Mouse (Mus musculus) ES-E14 (cell line): ENCODE measurements around the gene Lhpp. TPM values are rescaled to one million over a fixed set of nuclear protein-coding genes. Genes with fewer than 3 reads are reported as not detected.

ENCODE experiments used
- DNase-seq: peaks from one replicate; pipeline ENCODE4 v3.0.0-alpha.2; 2013; ENCODE audit warnings: low read depth, low spot score
- H3K27ac ChIP-seq: 2 replicates; pipeline ENCODE4 v1.5.1; 2012; ENCODE audit warnings: low read depth, mild to moderate bottlenecking, low read length, moderate library complexity, mixed read lengths; ENCODE audit not compliant: poor library complexity, insufficient read depth, severe bottlenecking
- H3K36me3 ChIP-seq: 2 replicates; pipeline ENCODE4 v1.6.1; 2012; ENCODE audit warnings: mild to moderate bottlenecking, low read length, moderate library complexity, mixed read lengths; ENCODE audit not compliant: control insufficient read depth, poor library complexity, insufficient read depth, severe bottlenecking
- H3K4me1 ChIP-seq, 2 experiments: fragments of 150-350 bp in 1 of 2; sonication (generic) in 1 of 2; 2 replicates each; pipeline ENCODE4 v1.6.1; 2012; ENCODE audit warnings: low read length in 2 of 2, mild to moderate bottlenecking in 1 of 2, mixed read lengths in 1 of 2; ENCODE audit not compliant: control insufficient read depth in 2 of 2, insufficient read depth in 2 of 2, poor library complexity in 1 of 2
- H3K4me3 ChIP-seq, 2 experiments: fragments of 150-350 bp in 1 of 2; sonication (generic) in 1 of 2; 2 replicates each; pipeline ENCODE4 v1.5.1; 2012; ENCODE audit warnings: low read length in 2 of 2, low read depth in 1 of 2, mild to moderate bottlenecking in 1 of 2, mixed read lengths in 1 of 2; ENCODE audit not compliant: insufficient read depth in 1 of 2, poor library complexity in 1 of 2, severe bottlenecking in 1 of 2
- H3K9ac ChIP-seq: 2 replicates; pipeline ENCODE4 v1.6.1; 2012; ENCODE audit warnings: low read depth, mild to moderate bottlenecking, low read length, mixed read lengths; ENCODE audit not compliant: poor library complexity, insufficient read depth, severe bottlenecking
- H3K9me3 ChIP-seq: fragments of 150-350 bp; sonication (generic); 2 replicates; pipeline ENCODE4 v1.6.1; 2012; ENCODE audit warnings: low read depth, mild to moderate bottlenecking, low read length; ENCODE audit not compliant: control insufficient read depth, insufficient read depth
- CHD2 ChIP-seq: IDR thresholded peaks from 2 replicates; pipeline ENCODE4 v1.6.1; 2014; ENCODE audit warnings: mild to moderate bottlenecking, low read depth, low read length, inconsistent platforms
- HCFC1 ChIP-seq: IDR thresholded peaks from 2 replicates; pipeline ENCODE4 v1.6.1; 2012; ENCODE audit warnings: low read length, inconsistent platforms, borderline replicate concordance; ENCODE audit not compliant: insufficient read depth
- MAFK ChIP-seq: IDR thresholded peaks from 2 replicates; pipeline ENCODE4 v1.6.1; 2014; ENCODE audit warnings: mild to moderate bottlenecking, low read depth, low read length, inconsistent platforms; ENCODE audit not compliant: insufficient read depth
- ZC3H11A ChIP-seq: IDR thresholded peaks from 2 replicates; pipeline ENCODE4 v1.6.1; 2012; ENCODE audit warnings: low read depth, mild to moderate bottlenecking, inconsistent platforms, low read length, borderline replicate concordance
- ZNF384 ChIP-seq: IDR thresholded peaks from 2 replicates; pipeline ENCODE4 v1.6.1; 2012; ENCODE audit warnings: low read depth, low read length, inconsistent platforms
- in situ Hi-C, 2 experiments: fragments of 600-800 bp; cut with MboI; formaldehyde crosslinking; loops; one replicate each; pipeline ENCODE4 v1.15.1; 2025; ENCODE audit warnings: low sequenced_read_pairs in 2 of 2, inconsistent platforms in 1 of 2; ENCODE audit not compliant: unreplicated experiment in 2 of 2
- total RNA-seq: library from RNA; depleted of rRNA; stranded (reverse); fragments of 300-350 nt; gene quantifications from 2 replicates; pipeline ENCODE4 v1.2.3, GENCODE M21; 2012

The Lhpp gene
- total RNA-seq, 1 experiment, result 11.9 TPM

DNA sequence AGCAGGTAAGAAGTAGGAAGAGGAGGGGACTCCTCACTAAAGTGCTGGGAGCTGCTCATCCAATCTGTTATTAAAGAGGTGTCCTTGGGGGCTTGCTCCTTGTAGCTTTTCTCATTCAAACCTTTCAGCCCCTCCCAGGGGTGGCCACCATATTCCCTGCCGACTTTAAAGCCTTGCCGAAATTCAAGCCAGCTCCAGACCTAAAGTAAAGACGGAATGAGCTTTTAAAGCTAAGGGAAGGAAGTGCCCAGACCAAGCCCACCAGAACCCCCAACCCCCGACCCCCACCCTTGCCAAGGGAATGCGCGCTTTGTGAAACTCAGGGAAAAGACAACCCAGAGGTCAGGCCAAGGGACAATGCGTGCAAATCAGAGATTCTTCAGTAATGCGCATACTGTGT, 9.5 kb upstream of the Lhpp start:
- peaks cover 3 to 5% of the 10 kb centered on the region in 2 experiments; a peak in 3 of 4 replicates for H3K4me1 ChIP-seq
- no peak for TF ChIP-seq CHD2
- TF ChIP-seq ZNF384, result no peak
- TF ChIP-seq ZC3H11A, result no peak
- TF ChIP-seq HCFC1, result no peak
- no peak for TF ChIP-seq MAFK
- H3K27ac ChIP-seq, result no peak overlapping the region
- H3K36me3 ChIP-seq, result no peaks in the 10 kb centered on the region
- in situ Hi-C loops, result no loop called here
- DNase-seq, result no peak
- H3K9me3 ChIP-seq, result no peaks in the 10 kb centered on the region
- H3K4me3 ChIP-seq, result no peak overlapping the region
- no peak overlapping the region for H3K9ac ChIP-seq

DNA sequence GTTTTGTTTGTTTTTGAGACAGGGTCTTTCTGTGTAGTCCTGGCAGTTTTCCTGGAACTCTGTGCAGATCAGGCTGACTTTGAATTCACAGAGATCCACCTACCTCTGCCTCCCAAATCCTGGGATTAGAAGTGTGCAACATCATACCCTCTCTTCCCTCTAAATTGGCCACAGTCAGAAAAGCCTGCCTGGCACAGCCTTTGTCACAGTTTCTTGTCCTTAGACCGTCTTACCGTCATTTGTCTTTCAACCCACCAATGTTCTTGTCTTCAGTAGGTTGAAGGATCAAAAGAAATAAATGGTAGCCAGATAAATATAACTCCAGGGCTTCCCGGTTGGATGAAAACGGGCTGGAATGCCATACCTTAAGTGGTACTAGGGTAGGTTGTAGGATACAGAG, 5.7 kb upstream of the Lhpp start:
- H3K4me3 ChIP-seq, result no peak overlapping the region
- no peak for TF ChIP-seq ZC3H11A
- no peak overlapping the region for H3K9ac ChIP-seq
- no peaks in the 10 kb centered on the region for H3K9me3 ChIP-seq
- H3K27ac ChIP-seq, result no peak overlapping the region
- H3K36me3 ChIP-seq, result no peaks in the 10 kb centered on the region
- H3K4me1 ChIP-seq, result peaks cover 2 to 5% of the 10 kb centered on the region in 2 experiments; a peak in 3 of 4 replicates
- in situ Hi-C loops, result no loop called here
- no peak for DNase-seq

DNA sequence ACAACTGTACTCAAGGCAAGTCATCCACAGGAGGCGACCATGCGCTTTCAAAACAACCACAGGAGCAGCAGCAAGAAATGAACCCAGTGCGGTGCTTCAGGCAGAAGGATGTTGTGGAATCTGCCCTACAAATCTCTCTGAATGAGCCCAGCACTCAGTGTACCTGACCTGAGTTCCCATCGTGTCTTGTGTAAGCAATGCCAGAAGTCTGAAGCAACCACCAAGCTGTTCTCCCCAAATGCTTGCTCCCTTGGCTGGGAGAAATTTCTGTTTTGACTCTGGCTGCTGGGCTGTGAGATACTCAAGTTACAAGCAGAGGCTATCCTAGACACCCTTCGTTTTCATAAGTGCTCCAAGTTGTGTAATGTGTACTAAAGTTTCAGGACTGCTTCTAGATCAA, 4.7 kb upstream of the Lhpp start:
- peaks cover 0 to 1% of the 10 kb centered on the region in 2 experiments; a peak in 1 of 4 replicates for H3K4me1 ChIP-seq
- in situ Hi-C loops, result no loop called here
- no peak for TF ChIP-seq ZNF384
- TF ChIP-seq CHD2, result no peak
- TF ChIP-seq ZC3H11A, result no peak

DNA sequence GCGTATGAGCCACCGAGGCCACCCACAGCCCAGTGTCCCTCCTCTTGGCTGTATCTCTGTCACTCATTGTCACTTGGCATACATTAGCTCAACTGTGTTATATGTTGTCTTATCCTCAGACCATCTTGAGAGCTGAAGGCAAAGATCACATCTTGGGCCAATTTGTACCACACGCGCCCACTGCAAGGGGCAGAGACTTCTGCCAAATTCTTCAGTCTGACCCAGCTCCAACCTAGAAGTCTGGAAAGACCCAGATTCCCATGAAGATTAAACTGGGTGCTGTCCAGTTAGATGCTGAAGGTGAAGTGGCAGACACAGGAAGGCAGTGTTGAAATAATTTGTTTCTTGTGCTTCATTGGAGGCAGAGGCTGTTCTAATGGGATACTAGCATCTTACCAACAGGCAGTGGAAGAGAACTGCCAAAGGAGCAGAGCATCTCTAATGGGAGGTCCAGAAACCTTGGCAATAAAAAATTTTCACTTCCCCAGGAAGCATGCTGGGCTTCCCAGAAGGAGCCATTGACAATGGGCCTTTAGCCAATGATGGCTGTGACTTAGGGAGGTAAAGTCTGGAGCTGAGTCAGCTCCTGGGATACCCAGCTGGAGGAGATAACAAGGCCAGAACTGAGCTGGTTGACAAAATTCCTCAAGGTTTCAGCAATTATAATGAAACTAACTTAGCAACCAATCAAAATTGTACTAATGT, 2.0 kb upstream of the Lhpp start:
- TF ChIP-seq MAFK (no peak), ZC3H11A (no peak), ZNF384 (no peak), HCFC1 (no peak), CHD2 (no peak)
- no peaks in the 10 kb centered on the region for H3K9me3 ChIP-seq

More for the DNA sequence above, 4.7 kb upstream of the Lhpp start:
- Histone ChIP-seq H3K36me3 (no peaks in the 10 kb centered on the region), H3K9ac (no peak overlapping the region), H3K4me3 (no peak overlapping the region), H3K27ac (no peak overlapping the region), H3K9me3 (no peaks in the 10 kb centered on the region)
- no peak for DNase-seq

DNA sequence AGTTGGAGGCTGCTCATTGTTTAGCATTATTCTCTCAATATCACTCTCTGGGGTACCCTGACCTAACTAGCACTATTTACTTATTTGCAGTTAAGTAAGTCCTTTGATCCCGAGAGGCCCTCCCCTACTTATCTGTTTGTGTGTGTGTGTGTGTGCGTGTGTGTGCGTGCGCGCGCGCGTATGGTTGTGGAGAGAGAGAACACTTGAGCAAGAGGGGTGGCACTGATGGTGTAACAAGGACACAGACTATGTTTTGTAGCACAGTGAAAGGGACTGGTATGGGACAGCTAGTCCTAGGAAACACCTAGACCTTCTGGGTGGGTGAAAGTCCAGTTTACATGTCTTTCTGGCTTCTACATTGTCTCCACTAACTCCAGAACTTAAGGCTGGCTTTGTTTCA, 1.1 kb downstream of the Lhpp start:
- in situ Hi-C loops, result no loop called here
- TF ChIP-seq MAFK (no peak), HCFC1 (no peak), ZC3H11A (no peak), ZNF384 (no peak), CHD2 (no peak)
- no peak for DNase-seq

More for the DNA sequence above, 2.0 kb upstream of the Lhpp start:
- no peaks in the 10 kb centered on the region for H3K36me3 ChIP-seq
- DNase-seq, result no peak
- no peak overlapping the region for H3K9ac ChIP-seq
- no peak overlapping the region for H3K27ac ChIP-seq
- in situ Hi-C loops, result no loop called here
- no peak overlapping the region for H3K4me3 ChIP-seq
- H3K4me1 ChIP-seq, result peaks cover 0 to 4% of the 10 kb centered on the region in 2 experiments; a peak in 2 of 4 replicates

More for the DNA sequence above, 1.1 kb downstream of the Lhpp start:
- no peak overlapping the region for H3K9ac ChIP-seq
- no peak overlapping the region for H3K27ac ChIP-seq
- no peaks in the 10 kb centered on the region for H3K36me3 ChIP-seq
- H3K4me1 ChIP-seq, result peaks cover 2 to 20% of the 10 kb centered on the region in 2 experiments; a peak in 3 of 4 replicates
- no peaks in the 10 kb centered on the region for H3K9me3 ChIP-seq
- H3K4me3 ChIP-seq, result no peak overlapping the region
